Mouse (Mus musculus): ENCODE measurements around the gene Tmcc3. TPM values are rescaled to one million over a fixed set of nuclear protein-coding genes. Genes with fewer than 3 reads are reported as not detected.
A peak's percentile ranks its signal among the peaks of the same experiment; 100 is the strongest.

Tmcc3 gene
- polyA plus RNA-seq, 1 experiment from 2014 or later = 12.9 TPM

- no peak overlapping the region for H3K4me2 ChIP-seq (ENCODE audit: low read depth, low read length)
- no peak for ATAC-seq (ENCODE audit: insufficient read depth, low FRiP score)
- H3K4me1 ChIP-seq (ENCODE audit: control insufficient read depth, insufficient read depth, low read length) = peaks cover 5% of the 10 kb centered on the region; the same call in 1 of the 2 replicates
- H3K9me3 ChIP-seq (replicated peaks; ENCODE audit: control insufficient read depth, low read length) = no peaks in the 10 kb centered on the region
- no peak overlapping the region for H3K9ac ChIP-seq (ENCODE audit: low read length)
- no peaks in the 10 kb centered on the region for H3K27me3 ChIP-seq (ENCODE audit: control insufficient read depth, insufficient read depth, low read length)
- no peaks in the 10 kb centered on the region for H3K36me3 ChIP-seq (ENCODE audit: control insufficient read depth, insufficient read depth, low read length)
- H3K4me3 ChIP-seq (replicated peaks; ENCODE audit: low read length) = no peak overlapping the region
- 79% methylated on average over 4 of the region's 4 CpGs for WGBS
- no peak overlapping the region for H3K27ac ChIP-seq (ENCODE audit: low read length)
Observed at GRCm38 (mm10) chr10:94313146-94313545, 1.4 kb downstream of the Tmcc3 start.

GRCm38 (mm10) chr10:94318574-94318973 lies 6.8 kb downstream of the Tmcc3 start:
- Histone ChIP-seq H3K9me3 (replicated peaks; ENCODE audit: control insufficient read depth, low read length) (no peaks in the 10 kb centered on the region), H3K36me3 (ENCODE audit: control insufficient read depth, insufficient read depth, low read length) (no peaks in the 10 kb centered on the region), H3K9ac (ENCODE audit: low read length) (no peak overlapping the region), H3K4me1 (ENCODE audit: control insufficient read depth, insufficient read depth, low read length) (no peaks in the 10 kb centered on the region), H3K4me3 (replicated peaks; ENCODE audit: low read length) (no peak overlapping the region), H3K27ac (ENCODE audit: low read length) (no peak overlapping the region), H3K27me3 (ENCODE audit: control insufficient read depth, insufficient read depth, low read length) (no peaks in the 10 kb centered on the region), H3K4me2 (ENCODE audit: low read depth, low read length) (no peak overlapping the region)
- 44% methylated on average over 4 of the region's 4 CpGs for WGBS
- no peak for ATAC-seq (ENCODE audit: insufficient read depth, low FRiP score)

GRCm38 (mm10) chr10:94329962-94330361 lies 18.2 kb downstream of the Tmcc3 start:
- 30% methylated on average over 5 of the region's 5 CpGs for WGBS
- no peaks in the 10 kb centered on the region for H3K36me3 ChIP-seq (ENCODE audit: control insufficient read depth, insufficient read depth, low read length)
- no peak; the same call in 1 of the 2 replicates for ATAC-seq (ENCODE audit: insufficient read depth, low FRiP score)

GRCm38 (mm10) chr10:94332358-94333137 lies 20.8 kb downstream of the Tmcc3 start:
- H3K4me2 ChIP-seq (ENCODE audit: low read depth, low read length) = no peak overlapping the region
- H3K9me3 ChIP-seq (replicated peaks; ENCODE audit: control insufficient read depth, low read length) = no peaks in the 10 kb centered on the region
- no peak overlapping the region for H3K27ac ChIP-seq (ENCODE audit: low read length)
- H3K36me3 ChIP-seq (ENCODE audit: control insufficient read depth, insufficient read depth, low read length) = no peaks in the 10 kb centered on the region
- WGBS = 85% methylated on average over 16 of the region's 16 CpGs
- no peaks in the 10 kb centered on the region for H3K4me1 ChIP-seq (ENCODE audit: control insufficient read depth, insufficient read depth, low read length)
- no peak overlapping the region for H3K4me3 ChIP-seq (replicated peaks; ENCODE audit: low read length)
- H3K9ac ChIP-seq (ENCODE audit: low read length) = no peak overlapping the region
- H3K27me3 ChIP-seq (ENCODE audit: control insufficient read depth, insufficient read depth, low read length) = no peaks in the 10 kb centered on the region
- ATAC-seq (ENCODE audit: insufficient read depth, low FRiP score) = no peak

More at GRCm38 (mm10) chr10:94329962-94330361, 18.2 kb downstream of the Tmcc3 start:
- H3K9me3 ChIP-seq (replicated peaks; ENCODE audit: control insufficient read depth, low read length) = no peaks in the 10 kb centered on the region; the same call in 1 of the 2 replicates
- no peak overlapping the region for H3K4me3 ChIP-seq (replicated peaks; ENCODE audit: low read length)
- no peak overlapping the region for H3K9ac ChIP-seq (ENCODE audit: low read length)
- no peaks in the 10 kb centered on the region for H3K4me1 ChIP-seq (ENCODE audit: control insufficient read depth, insufficient read depth, low read length)
- H3K27ac ChIP-seq (ENCODE audit: low read length) = no peak overlapping the region
- no peak overlapping the region for H3K4me2 ChIP-seq (ENCODE audit: low read depth, low read length)
- H3K27me3 ChIP-seq (ENCODE audit: control insufficient read depth, insufficient read depth, low read length) = no peaks in the 10 kb centered on the region

- Histone ChIP-seq H3K4me3 (replicated peaks; ENCODE audit: low read length) (no peak overlapping the region), H3K27me3 (ENCODE audit: control insufficient read depth, insufficient read depth, low read length) (no peaks in the 10 kb centered on the region), H3K27ac (ENCODE audit: low read length) (no peak overlapping the region), H3K9me3 (replicated peaks; ENCODE audit: control insufficient read depth, low read length) (no peaks in the 10 kb centered on the region), H3K4me2 (ENCODE audit: low read depth, low read length) (no peak overlapping the region), H3K36me3 (ENCODE audit: control insufficient read depth, insufficient read depth, low read length) (no peaks in the 10 kb centered on the region), H3K9ac (ENCODE audit: low read length) (no peak overlapping the region), H3K4me1 (ENCODE audit: control insufficient read depth, insufficient read depth, low read length) (no peaks in the 10 kb centered on the region)
- no peak for ATAC-seq (ENCODE audit: insufficient read depth, low FRiP score)
- WGBS = 75% methylated on average over 8 of the region's 8 CpGs
Observed at GRCm38 (mm10) chr10:94333328-94333727, 21.6 kb downstream of the Tmcc3 start.

- H3K9ac ChIP-seq (ENCODE audit: low read length) = no peak overlapping the region
- 78% methylated on average over 10 of the region's 10 CpGs for WGBS
- no peaks in the 10 kb centered on the region for H3K4me1 ChIP-seq (ENCODE audit: control insufficient read depth, insufficient read depth, low read length)
- H3K4me3 ChIP-seq (replicated peaks; ENCODE audit: low read length) = no peak overlapping the region
- H3K9me3 ChIP-seq (replicated peaks; ENCODE audit: control insufficient read depth, low read length) = no peaks in the 10 kb centered on the region
- no peak overlapping the region for H3K4me2 ChIP-seq (ENCODE audit: low read depth, low read length)
- no peaks in the 10 kb centered on the region for H3K27me3 ChIP-seq (ENCODE audit: control insufficient read depth, insufficient read depth, low read length)
- H3K27ac ChIP-seq (ENCODE audit: low read length) = no peak overlapping the region
- no peak for ATAC-seq (ENCODE audit: insufficient read depth, low FRiP score)
- no peaks in the 10 kb centered on the region for H3K36me3 ChIP-seq (ENCODE audit: control insufficient read depth, insufficient read depth, low read length)
Observed at GRCm38 (mm10) chr10:94335047-94335446, 23.3 kb downstream of the Tmcc3 start.

- no peak overlapping the region for H3K4me2 ChIP-seq (ENCODE audit: low read depth, low read length)
- no peak overlapping the region for H3K4me3 ChIP-seq (replicated peaks; ENCODE audit: low read length)
- WGBS = 90% methylated on average over 6 of the region's 6 CpGs
- no peak overlapping the region for H3K27ac ChIP-seq (ENCODE audit: low read length)
- H3K9ac ChIP-seq (ENCODE audit: low read length) = no peak overlapping the region
- no peaks in the 10 kb centered on the region for H3K36me3 ChIP-seq (ENCODE audit: control insufficient read depth, insufficient read depth, low read length)
- ATAC-seq (ENCODE audit: insufficient read depth, low FRiP score) = no peak
- H3K27me3 ChIP-seq (ENCODE audit: control insufficient read depth, insufficient read depth, low read length) = no peaks in the 10 kb centered on the region
- no peaks in the 10 kb centered on the region for H3K4me1 ChIP-seq (ENCODE audit: control insufficient read depth, insufficient read depth, low read length)
- H3K9me3 ChIP-seq (replicated peaks; ENCODE audit: control insufficient read depth, low read length) = no peaks in the 10 kb centered on the region
Observed at GRCm38 (mm10) chr10:94336071-94336470, 24.3 kb downstream of the Tmcc3 start.

- Histone ChIP-seq H3K9ac (ENCODE audit: low read length) (no peak overlapping the region), H3K4me1 (ENCODE audit: control insufficient read depth, insufficient read depth, low read length) (no peaks in the 10 kb centered on the region), H3K27me3 (ENCODE audit: control insufficient read depth, insufficient read depth, low read length) (no peaks in the 10 kb centered on the region), H3K4me2 (ENCODE audit: low read depth, low read length) (0 out of 2 replicates have a peak overlapping the region, but pooled peaks have one; percentile 6), H3K9me3 (replicated peaks; ENCODE audit: control insufficient read depth, low read length) (no peaks in the 10 kb centered on the region), H3K27ac (ENCODE audit: low read length) (no peak overlapping the region), H3K4me3 (replicated peaks; ENCODE audit: low read length) (no peak overlapping the region), H3K36me3 (ENCODE audit: control insufficient read depth, insufficient read depth, low read length) (no peaks in the 10 kb centered on the region)
- ATAC-seq (ENCODE audit: insufficient read depth, low FRiP score) = no peak
- WGBS = 71% methylated on average over 17 of the region's 17 CpGs
Observed at GRCm38 (mm10) chr10:94341501-94341900, 29.8 kb downstream of the Tmcc3 start.

- H3K9me3 ChIP-seq (replicated peaks; ENCODE audit: control insufficient read depth, low read length) = no peaks in the 10 kb centered on the region
- H3K36me3 ChIP-seq (ENCODE audit: control insufficient read depth, insufficient read depth, low read length) = no peaks in the 10 kb centered on the region
- no peaks in the 10 kb centered on the region for H3K27me3 ChIP-seq (ENCODE audit: control insufficient read depth, insufficient read depth, low read length)
- no peak overlapping the region for H3K27ac ChIP-seq (ENCODE audit: low read length)
- ATAC-seq (ENCODE audit: insufficient read depth, low FRiP score) = no peak
- no peaks in the 10 kb centered on the region for H3K4me1 ChIP-seq (ENCODE audit: control insufficient read depth, insufficient read depth, low read length)
- WGBS = 69% methylated on average over 7 of the region's 7 CpGs
- no peak overlapping the region for H3K4me2 ChIP-seq (ENCODE audit: low read depth, low read length)
- no peak overlapping the region for H3K4me3 ChIP-seq (replicated peaks; ENCODE audit: low read length)
- H3K9ac ChIP-seq (ENCODE audit: low read length) = no peak overlapping the region
Observed at GRCm38 (mm10) chr10:94342256-94342655, 30.5 kb downstream of the Tmcc3 start.

Measured in stomach, embryonic 16.5 days (tissue).